10 mouse cellular contexts compared by ENCODE assay signal in genomic region chr16:25945151-25945955, GRCm38 (mm10).
DNase-seq lines count a peak whose midpoint lies in the region; ATAC-seq and TF ChIP-seq lines count a peak whose summit lies in the region.
"Had no signal": no experiment of that assay in that cellular context is flagged by ENCODE, and none has a peak within 500 bp of the region (broad histone marks: within the 10 kb centered on the region; RNA-seq: fewer than 3 reads in every experiment).

No protein-coding gene starts in this region.

- H3K27ac ChIP-seq in testis, adult 2 months (ENCODE audit: control insufficient read depth, insufficient read depth, low read depth, low read length) = peak overlapping the region; percentile 42; the same call in 1 of the 2 replicates
- H3K27ac ChIP-seq in heart, embryonic 13.5 days (replicated peaks) = no peak overlapping the region
- peak overlapping the region; percentile 40; the same call in 1 of the 2 replicates for H3K27ac ChIP-seq in stomach, postnatal 0 days (replicated peaks)
- H3K27ac ChIP-seq: kidney, embryonic 15.5 days had no signal

- H3K9ac ChIP-seq in heart, embryonic 13.5 days = peak overlapping the region; percentile 3; the same call in 1 of the 2 replicates
- no peak overlapping the region for H3K9ac ChIP-seq in stomach, postnatal 0 days (ENCODE audit: low read length)
- H3K9ac ChIP-seq: kidney, embryonic 15.5 days had no signal

- peak; percentile 36 for DNase-seq in gastrocnemius, adult 18-20 months (ENCODE audit: low spot score)
- no peak for DNase-seq in gastrocnemius, postnatal 4 days (ENCODE audit: low spot score in 2 of 2)
- DNase-seq in testis, postnatal 10 days (ENCODE audit: low spot score) = no peak
- DNase-seq in stomach, postnatal 0 days (ENCODE audit: low spot score) = no peak
- no peak for DNase-seq in left cerebral cortex, adult 11 months (ENCODE audit: low spot score)
- DNase-seq in thymus, postnatal 36 days = no peak

- TF ChIP-seq CTCF in testis, adult 2 months (IDR thresholded peaks at IDR 0.05; ENCODE audit: control insufficient read depth, insufficient read depth, insufficient replicate concordance, low read depth, low read length) = no peak
- TF ChIP-seq CTCF in stomach, postnatal 0 days (IDR thresholded peaks at IDR 0.05; ENCODE audit: low read depth) = peak; percentile 33; the same call in 1 of the 2 replicates

- H3K9me3 ChIP-seq in heart, embryonic 13.5 days = peaks cover 3% of the 10 kb centered on the region; the same call in 1 of the 2 replicates
- H3K9me3 ChIP-seq in stomach, postnatal 0 days (ENCODE audit: control insufficient read depth, low read length) = no peaks in the 10 kb centered on the region
- H3K9me3 ChIP-seq: kidney, embryonic 15.5 days had no signal

- H3K36me3 ChIP-seq in testis, adult 2 months (ENCODE audit: control insufficient read depth, insufficient read depth, low read length) = no peaks in the 10 kb centered on the region
- no peaks in the 10 kb centered on the region for H3K36me3 ChIP-seq in heart, embryonic 13.5 days
- H3K36me3 ChIP-seq in stomach, postnatal 0 days (ENCODE audit: control insufficient read depth, insufficient read depth, low read length) = no peaks in the 10 kb centered on the region
- H3K36me3 ChIP-seq: kidney, embryonic 15.5 days had no signal

- WGBS in heart, embryonic 13.5 days = 16% methylated on average over 12 of the region's 12 CpGs
- 39% methylated on average over 12 of the region's 12 CpGs for WGBS in stomach, postnatal 0 days

- TF ChIP-seq POLR2A in testis, adult 2 months (IDR thresholded peaks at IDR 0.05; ENCODE audit: control insufficient read depth, low read depth, low read length) = no peak

- no peak for TF ChIP-seq EP300 in stomach, postnatal 0 days (optimal IDR thresholded peaks at IDR 0.05)

- H3K4me2 ChIP-seq in heart, embryonic 13.5 days = peak overlapping the region; percentile 47
- no peak overlapping the region; the same call in 1 of the 2 replicates for H3K4me2 ChIP-seq in stomach, postnatal 0 days (replicated peaks; ENCODE audit: low read depth)
- H3K4me2 ChIP-seq: kidney, embryonic 15.5 days; midbrain, embryonic 11.5 days had no signal

- ATAC-seq in heart, embryonic 13.5 days (ENCODE audit: extremely low read depth, insufficient number of reproducible peaks, low FRiP score, low TSS enrichment) = no peak
- ATAC-seq in stomach, postnatal 0 days (ENCODE audit: low FRiP score, low TSS enrichment) = no peak

- H3K4me1 ChIP-seq in testis, adult 2 months (ENCODE audit: control insufficient read depth, insufficient read depth, low read length) = no peaks in the 10 kb centered on the region
- H3K4me1 ChIP-seq in heart, embryonic 13.5 days = peaks cover 27% of the 10 kb centered on the region
- no peaks in the 10 kb centered on the region for H3K4me1 ChIP-seq in stomach, postnatal 0 days (replicated peaks; ENCODE audit: control insufficient read depth, insufficient read depth)
- H3K4me1 ChIP-seq: kidney, embryonic 15.5 days had no signal

- H3K4me3 ChIP-seq in testis, adult 2 months (ENCODE audit: control insufficient read depth, low read depth, low read length) = no peak overlapping the region
- H3K4me3 ChIP-seq in heart, embryonic 13.5 days = no peak overlapping the region
- H3K4me3 ChIP-seq in stomach, postnatal 0 days (ENCODE audit: low read depth, low read length) = no peak overlapping the region
- H3K4me3 ChIP-seq: kidney, embryonic 15.5 days had no signal

- H3K27me3 ChIP-seq in testis, adult 2 months (ENCODE audit: control insufficient read depth, insufficient read depth, low read length) = no peaks in the 10 kb centered on the region
- H3K27me3 ChIP-seq in heart, embryonic 13.5 days (replicated peaks) = peaks cover 10% of the 10 kb centered on the region; the same call in 1 of the 2 replicates
- H3K27me3 ChIP-seq in stomach, postnatal 0 days (ENCODE audit: control insufficient read depth, insufficient read depth, low read length) = no peaks in the 10 kb centered on the region
- H3K27me3 ChIP-seq: kidney, embryonic 15.5 days had no signal
